Mouse (Mus musculus) embryonic facial prominence, embryonic 10.5 days (tissue): ENCODE data around the gene Cd27. TPM values are rescaled to one million over a fixed set of nuclear protein-coding genes. Genes with fewer than 3 reads are reported as not detected.

Experiments used
- DNase-seq: peaks from one replicate; pipeline ENCODE4 v3.0.0-alpha.2; 2017; ENCODE audit warnings: low spot score
- H3K27ac ChIP-seq: fragments of 300-500 bp; sonication (generic); replicated peaks from 2 replicates; pipeline ENCODE4 v1.5.1; 2016; ENCODE audit warnings: mild to moderate bottlenecking
- H3K27me3 ChIP-seq: fragments of 300-500 bp; sonication (generic); replicated peaks from 2 replicates; pipeline ENCODE4 v1.6.1; 2016; ENCODE audit warnings: low read depth, mild to moderate bottlenecking; ENCODE audit not compliant: poor library complexity, severe bottlenecking
- H3K36me3 ChIP-seq: fragments of 300-500 bp; sonication (generic); replicated peaks from 2 replicates; pipeline ENCODE4 v1.6.1; 2016; ENCODE audit warnings: mild to moderate bottlenecking, moderate library complexity
- H3K4me1 ChIP-seq: fragments of 300-500 bp; sonication (generic); 2 replicates; pipeline ENCODE4 v1.6.1; 2016
- H3K4me3 ChIP-seq: fragments of 300-500 bp; sonication (generic); 2 replicates; pipeline ENCODE4 v1.5.1; 2016; ENCODE audit warnings: mild to moderate bottlenecking, moderate library complexity
- H3K9me3 ChIP-seq: fragments of 300-500 bp; sonication (generic); 2 replicates; pipeline ENCODE4 v1.6.1; 2016; ENCODE audit warnings: mild to moderate bottlenecking
- WGBS: fragments of 180-500 bp; shearing (Covaris S2); methylation state at CpG from one replicate; pipeline ENCODE4 v1.1.7; 2016; 5-methylcytosine and 5-hydroxymethylcytosine counted together
- polyA plus RNA-seq: library from polyadenylated mRNA; unstranded; fragments of >200 nt; fragmentation: Nextera tagmentation; extraction: Ambion mirVana; gene quantifications from 2 replicates; pipeline ENCODE4 v1.2.1, GENCODE M21; 2016

Gene Cd27
- polyA plus RNA-seq, 1 experiment from 2014 or later: 0.95 TPM

DNA sequence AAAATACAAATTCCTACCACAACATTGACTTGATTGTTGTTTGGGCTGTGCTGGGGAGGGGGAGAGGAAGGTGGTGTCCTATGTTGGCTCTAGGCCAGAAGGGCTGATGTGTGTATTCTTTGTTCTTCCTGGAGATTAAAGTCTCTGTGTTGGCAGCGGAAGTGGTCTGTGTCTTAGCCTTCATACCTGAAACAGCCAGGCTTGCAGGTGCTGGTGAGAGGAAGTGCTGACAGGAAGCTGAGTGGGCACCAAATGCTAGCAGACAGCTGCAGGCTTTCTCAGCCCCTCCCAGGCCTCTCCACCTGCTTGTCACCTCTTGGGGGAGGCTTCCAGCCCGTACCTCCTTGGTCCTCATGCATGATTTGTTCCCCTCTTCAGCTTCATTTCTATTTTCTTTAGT, 14.7 kb downstream of the Cd27 start:
- H3K4me1 ChIP-seq: no peaks in the 10 kb centered on the region
- H3K9me3 ChIP-seq: no peaks in the 10 kb centered on the region
- H3K36me3 ChIP-seq: no peaks in the 10 kb centered on the region
- H3K4me3 ChIP-seq: no peak overlapping the region
- H3K27me3 ChIP-seq: peaks cover 5% of the 10 kb centered on the region
- DNase-seq: no peak
- WGBS: 91% methylated on average over 2 of the region's 2 CpGs
- H3K27ac ChIP-seq: no peak overlapping the region

DNA sequence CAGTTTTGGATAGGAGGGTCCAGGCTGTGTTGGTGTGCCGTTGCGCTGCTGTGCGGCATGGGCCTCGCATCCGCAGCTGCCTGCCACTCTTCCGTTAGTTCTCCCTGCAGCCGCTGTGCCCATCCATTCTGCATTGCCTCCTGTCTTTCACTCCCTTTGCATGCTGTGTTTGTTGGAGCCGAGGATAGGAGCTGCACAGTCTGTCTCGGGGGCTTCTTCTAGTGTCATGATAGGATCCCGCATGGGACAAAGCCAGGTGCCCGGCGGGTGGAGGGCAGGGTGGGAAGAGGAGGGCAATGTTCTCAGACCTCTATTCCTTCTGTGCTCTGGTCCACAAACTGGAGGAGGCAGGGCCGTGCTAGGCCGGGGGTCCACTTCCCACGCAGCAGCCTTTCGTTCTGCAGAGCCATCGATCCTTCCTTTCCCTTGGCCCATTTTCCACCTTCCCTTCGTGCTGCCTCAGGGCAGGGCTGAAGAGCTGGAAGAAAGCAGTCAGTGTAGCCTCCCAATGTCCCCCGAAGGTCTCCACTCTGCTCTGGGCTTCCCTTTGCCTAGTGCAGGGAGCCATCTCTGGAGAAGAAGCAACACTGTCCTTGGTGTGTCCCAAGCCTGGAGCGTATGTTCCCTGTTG, 15.6 kb downstream of the Cd27 start:
- Histone ChIP-seq H3K4me1 (peaks cover 4% of the 10 kb centered on the region), H3K27ac (no peak overlapping the region), H3K9me3 (no peaks in the 10 kb centered on the region), H3K4me3 (no peak overlapping the region; the same call in 1 of the 2 replicates), H3K36me3 (no peaks in the 10 kb centered on the region), H3K27me3 (peaks cover 14% of the 10 kb centered on the region)
- DNase-seq: no peak
- 91% methylated on average over 20 of the region's 20 CpGs for WGBS

GRCm38 (mm10) chr6:125218963-125219362, 17.8 kb downstream of the Cd27 start:
- H3K9me3 ChIP-seq: no peaks in the 10 kb centered on the region
- WGBS: 80% methylated on average over 4 of the region's 4 CpGs
- H3K4me3 ChIP-seq: no peak overlapping the region
- peak; percentile 39 for DNase-seq
- no peak overlapping the region for H3K27ac ChIP-seq
- peaks cover 11% of the 10 kb centered on the region for H3K4me1 ChIP-seq
- H3K27me3 ChIP-seq: peaks cover 17% of the 10 kb centered on the region
- H3K36me3 ChIP-seq: no peaks in the 10 kb centered on the region

GRCm38 (mm10) chr6:125217899-125218298, 18.9 kb downstream of the Cd27 start:
- Histone ChIP-seq H3K4me1 (peaks cover 11% of the 10 kb centered on the region), H3K27me3 (peaks cover 27% of the 10 kb centered on the region)
- 91% methylated on average over 11 of the region's 11 CpGs for WGBS

DNA sequence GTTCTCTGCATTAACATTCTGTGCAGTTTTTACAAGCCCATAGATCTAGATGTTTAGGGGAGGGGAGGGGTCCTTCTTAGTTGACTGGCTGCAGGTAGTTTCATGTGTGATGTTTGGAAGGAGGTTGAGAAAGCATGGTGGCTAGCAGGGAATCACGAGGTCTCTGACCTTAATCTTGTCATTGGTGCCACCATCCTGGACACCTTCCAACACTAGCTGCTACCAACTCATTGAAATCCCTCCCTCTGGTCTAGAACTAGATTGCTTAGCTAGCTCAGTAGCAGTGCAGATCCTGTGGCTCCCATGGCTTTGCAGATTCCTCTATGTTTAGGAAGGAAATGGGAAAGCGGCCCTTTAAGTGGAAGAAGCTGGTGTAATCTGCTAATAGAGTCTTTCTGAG, 19.9 kb downstream of the Cd27 start:
- Histone ChIP-seq H3K9me3 (no peaks in the 10 kb centered on the region), H3K27me3 (peaks cover 34% of the 10 kb centered on the region), H3K27ac (no peak overlapping the region), H3K36me3 (no peaks in the 10 kb centered on the region), H3K4me3 (no peak overlapping the region), H3K4me1 (peaks cover 11% of the 10 kb centered on the region)
- DNase-seq: no peak
- 90% methylated on average over 2 of the region's 2 CpGs for WGBS

More at GRCm38 (mm10) chr6:125217899-125218298, 18.9 kb downstream of the Cd27 start:
- no peak for DNase-seq
- no peak overlapping the region for H3K27ac ChIP-seq
- no peaks in the 10 kb centered on the region for H3K36me3 ChIP-seq
- H3K9me3 ChIP-seq: no peaks in the 10 kb centered on the region
- H3K4me3 ChIP-seq: no peak overlapping the region

GRCm38 (mm10) chr6:125215148-125215954, 21.5 kb downstream of the Cd27 start, which contains the start of gene Vamp1:
TSS of gene Vamp1 (plus strand) at chr6:125215551.
- Histone ChIP-seq H3K4me1 (peaks cover 11% of the 10 kb centered on the region), H3K27ac (peak within 1 kb of the TSS; percentile 81), H3K9me3 (no peaks in the 10 kb centered on the region), H3K4me3 (peak within 1 kb of the TSS; percentile 82), H3K27me3 (peaks cover 34% of the 10 kb centered on the region), H3K36me3 (no peaks in the 10 kb centered on the region)
- peak; percentile 91 for DNase-seq
- under 1% methylated on average over 48 of the region's 48 CpGs for WGBS

- no peak overlapping the region for H3K4me3 ChIP-seq
- no peaks in the 10 kb centered on the region for H3K36me3 ChIP-seq
- H3K27ac ChIP-seq: no peak overlapping the region
- H3K4me1 ChIP-seq: peaks cover 11% of the 10 kb centered on the region
- no peak for DNase-seq
- WGBS: 81% methylated on average over 6 of the region's 6 CpGs
- peaks cover 34% of the 10 kb centered on the region for H3K27me3 ChIP-seq
- no peaks in the 10 kb centered on the region for H3K9me3 ChIP-seq
These were observed 23.1 kb downstream of the Cd27 start for GRCm38 (mm10) chr6:125213715-125214114.

DNA sequence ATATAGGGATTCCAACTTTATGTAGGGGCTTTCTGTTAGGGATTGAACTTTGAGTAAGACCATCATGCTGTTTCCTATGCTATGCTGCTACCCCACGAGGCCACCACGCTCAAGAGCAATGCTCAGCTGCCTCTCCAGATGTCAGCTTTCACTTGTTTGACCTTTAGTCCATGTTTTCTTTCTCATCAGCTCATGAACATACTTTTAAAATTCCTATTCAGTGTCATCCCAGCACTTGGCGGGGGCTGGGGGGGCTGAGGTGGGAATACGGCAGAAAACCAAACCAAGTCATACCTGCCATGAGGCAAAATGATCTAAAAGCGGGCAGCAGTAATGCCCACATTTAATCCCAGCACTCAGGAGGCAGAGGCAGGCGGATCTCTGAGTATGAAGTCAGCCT, 23.7 kb downstream of the Cd27 start:
- Histone ChIP-seq H3K27ac (no peak overlapping the region), H3K4me3 (no peak overlapping the region), H3K36me3 (no peaks in the 10 kb centered on the region), H3K9me3 (no peaks in the 10 kb centered on the region), H3K27me3 (peaks cover 34% of the 10 kb centered on the region), H3K4me1 (peaks cover 11% of the 10 kb centered on the region)
- whole genome bisulfite sequencing: 76% methylated on average over 6 of the region's 6 CpGs
- no peak for DNase-seq

- no peak for DNase-seq
These were observed 24.2 kb downstream of the Cd27 start for GRCm38 (mm10) chr6:125212621-125213020.

DNA sequence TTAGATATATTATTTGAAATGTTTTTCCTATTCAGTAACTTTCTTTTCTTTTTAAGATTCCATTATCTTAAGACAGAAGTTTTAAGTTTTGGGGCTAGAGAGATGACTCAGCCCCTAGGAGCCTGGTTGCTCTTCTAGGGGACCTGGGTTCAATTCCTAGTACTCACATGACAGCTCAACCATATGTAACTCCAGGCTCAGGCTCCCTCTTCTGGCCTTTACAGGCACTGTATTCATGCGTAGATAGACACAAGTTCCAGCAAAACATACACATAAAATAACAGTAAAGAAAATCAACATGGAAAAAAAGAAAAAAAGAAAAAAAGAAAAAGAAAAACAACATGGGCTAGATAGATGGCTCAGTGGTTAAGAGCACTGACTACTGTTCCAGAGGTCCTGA, 26.4 kb downstream of the Cd27 start:
- H3K4me3 ChIP-seq: no peak overlapping the region
- no peaks in the 10 kb centered on the region for H3K36me3 ChIP-seq
- 85% methylated on average over 1 of the region's 1 CpGs for WGBS
- H3K4me1 ChIP-seq: no peaks in the 10 kb centered on the region; the same call in 1 of the 2 replicates
- H3K27me3 ChIP-seq: peaks cover 19% of the 10 kb centered on the region
- no peak for DNase-seq
- H3K9me3 ChIP-seq: no peaks in the 10 kb centered on the region
- no peak overlapping the region for H3K27ac ChIP-seq

More at GRCm38 (mm10) chr6:125212621-125213020, 24.2 kb downstream of the Cd27 start:
- Histone ChIP-seq H3K36me3 (no peaks in the 10 kb centered on the region), H3K27me3 (peaks cover 31% of the 10 kb centered on the region), H3K9me3 (no peaks in the 10 kb centered on the region), H3K4me1 (peaks cover 11% of the 10 kb centered on the region), H3K27ac (no peak overlapping the region), H3K4me3 (no peak overlapping the region)
- WGBS: 72% methylated on average over 2 of the region's 2 CpGs

DNA sequence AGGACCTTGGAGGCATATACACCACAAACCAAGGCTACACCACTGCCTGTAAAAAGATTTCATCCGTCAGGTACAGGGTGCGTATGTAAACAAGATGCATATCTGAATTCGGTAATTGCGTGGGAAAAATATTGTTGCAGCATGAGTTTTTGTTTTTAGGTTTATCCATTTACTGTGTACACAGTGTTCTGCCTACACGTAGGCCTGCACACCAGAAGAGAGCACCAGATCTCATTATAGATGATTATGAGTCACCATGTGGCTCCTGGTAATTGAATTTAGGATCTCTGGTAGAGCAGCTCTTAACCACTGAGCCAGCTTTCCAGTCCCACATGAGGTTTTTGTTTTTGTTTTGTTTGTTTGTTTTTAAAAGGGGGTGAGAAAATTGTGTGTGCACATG, 39.6 kb downstream of the Cd27 start:
- no peak overlapping the region for H3K4me3 ChIP-seq
- no peak overlapping the region for H3K27ac ChIP-seq
- H3K4me1 ChIP-seq: peaks cover 32% of the 10 kb centered on the region
- no peak for DNase-seq
- peaks cover 27% of the 10 kb centered on the region for H3K36me3 ChIP-seq
- H3K27me3 ChIP-seq: no peaks in the 10 kb centered on the region
- no peaks in the 10 kb centered on the region for H3K9me3 ChIP-seq
- 88% methylated on average over 5 of the region's 5 CpGs for WGBS

DNA sequence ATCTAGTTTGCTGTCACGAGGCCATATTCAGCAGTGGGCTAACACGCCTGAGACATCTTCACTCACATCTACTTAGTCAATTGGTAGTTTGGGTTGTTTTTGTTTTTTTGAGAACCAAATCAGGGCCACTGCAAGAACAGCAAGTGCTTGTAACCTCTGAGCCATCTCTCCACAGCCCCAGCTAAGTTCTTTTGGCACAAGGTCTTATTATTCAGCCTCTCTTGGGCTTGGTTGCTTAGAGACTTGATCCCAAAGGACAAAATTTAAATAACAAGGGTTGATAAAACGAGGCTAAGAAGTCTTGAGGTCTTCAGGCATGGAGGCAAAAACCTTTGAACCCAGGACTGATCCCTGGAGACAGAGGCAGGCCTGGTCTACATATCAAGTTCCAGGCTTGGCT, 40.5 kb downstream of the Cd27 start:
- Histone ChIP-seq H3K9me3 (no peaks in the 10 kb centered on the region), H3K27ac (no peak overlapping the region), H3K4me3 (no peak overlapping the region), H3K4me1 (peaks cover 32% of the 10 kb centered on the region), H3K36me3 (peaks cover 27% of the 10 kb centered on the region), H3K27me3 (no peaks in the 10 kb centered on the region)
- WGBS: 44% methylated on average over 3 of the region's 3 CpGs
- DNase-seq: no peak
